ENCODE assay signal across 8 mouse cellular contexts in the genomic region with DNA sequence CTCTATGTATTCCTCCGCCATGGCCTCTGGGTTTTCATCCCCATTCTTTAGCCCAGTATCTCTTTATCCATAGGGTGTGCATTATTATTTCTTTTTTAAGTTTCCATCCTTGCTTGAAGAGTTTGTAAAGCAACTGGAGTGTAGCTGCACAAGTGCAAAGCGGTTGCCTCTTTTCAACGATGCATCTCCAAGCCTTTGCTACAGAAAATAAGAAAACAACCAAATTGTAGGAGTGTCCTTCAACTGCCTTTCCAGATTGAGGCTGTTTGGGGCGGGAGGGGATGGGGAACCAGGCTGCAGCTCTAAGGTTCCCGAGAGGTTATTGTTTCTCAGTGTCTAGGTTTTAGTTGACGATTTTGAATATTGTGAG. TPM values are rescaled to one million over a fixed set of nuclear protein-coding genes. Genes with fewer than 3 reads are reported as not detected.
DNase-seq lines count a peak whose midpoint lies in the region; ATAC-seq and TF ChIP-seq lines count a peak whose summit lies in the region.

No protein-coding gene starts in this region.

- H3K79me2 ChIP-seq in CH12.LX (replicated peaks; ENCODE audit: control insufficient read depth, extremely low read depth, insufficient read depth, poor library complexity, severe bottlenecking): peaks cover 43% of the 10 kb centered on the region

- no peak for TF ChIP-seq POLR2A in CH12.LX (IDR thresholded peaks at IDR 0.05; ENCODE audit: low read depth, low read length)

- no peak for TF ChIP-seq RAD21 in CH12.LX (IDR thresholded peaks at IDR 0.05; ENCODE audit: low read depth, low read length)

- TF ChIP-seq CTCF in CH12.LX (conservative IDR thresholded peaks at IDR 0.05 in 1 of 2, IDR thresholded peaks at IDR 0.05 in 1 of 2; ENCODE audit: low read depth in 2 of 2, low read length in 2 of 2): no peak
- no peak for TF ChIP-seq CTCF in liver, embryonic 14.5 days (IDR thresholded peaks at IDR 0.05; ENCODE audit: low read depth)

- in situ Hi-C loops in CH12.LX (cut with MboI; ENCODE audit: low pct_ligation_motif_present, low pct_unique_long_range_greater_than_20kb, low sequenced_read_pairs): no loop called here

- peak overlapping the region; percentile 72 for H3K4me2 ChIP-seq in heart, embryonic 11.5 days
- H3K4me2 ChIP-seq in CH12.LX (ENCODE audit: insufficient read depth, low read depth, poor library complexity, severe bottlenecking): 0 out of 2 replicates have a peak overlapping the region, but pooled peaks have one; percentile 21
- H3K4me2 ChIP-seq in forebrain, embryonic 13.5 days: peak overlapping the region; percentile 65
- peak overlapping the region; percentile 79 for H3K4me2 ChIP-seq in liver, embryonic 14.5 days (ENCODE audit: low read depth)

- dilution Hi-C loops in CH12.LX (cut with MboI; ENCODE audit: extremely low pct_ligation_motif_present, extremely low pct_unique_long_range_greater_than_20kb, low sequenced_read_pairs): no loop called here

- H3K9me3 ChIP-seq in heart, embryonic 11.5 days (replicated peaks; ENCODE audit: control insufficient read depth, low read length): no peaks in the 10 kb centered on the region
- no peaks in the 10 kb centered on the region for H3K9me3 ChIP-seq in CH12.LX (replicated peaks; ENCODE audit: low read length)
- no peaks in the 10 kb centered on the region for H3K9me3 ChIP-seq in forebrain, embryonic 13.5 days (replicated peaks)
- H3K9me3 ChIP-seq in liver, embryonic 14.5 days (ENCODE audit: control insufficient read depth, low read length): no peaks in the 10 kb centered on the region

- 10% methylated on average over 6 of the region's 6 CpGs for WGBS in heart, embryonic 11.5 days (ENCODE audit: insufficient replicate concordance)
- WGBS in forebrain, embryonic 13.5 days: 17% methylated on average over 6 of the region's 6 CpGs
- WGBS in liver, embryonic 14.5 days (ENCODE audit: insufficient replicate concordance): 12% methylated on average over 6 of the region's 6 CpGs

- DNase-seq in heart, postnatal 10 days: no peak
- DNase-seq in CH12.LX (ENCODE audit: extremely low read depth): no peak
- no peak for DNase-seq in liver, embryonic 14.5 days (ENCODE audit: low read depth in 3 of 3, low spot score in 3 of 3)
- no peak for DNase-seq in urinary bladder, postnatal 14 days (ENCODE audit: low spot score)
- DNase-seq in cerebellum, adult 18-20 months: no peak

- H3K36me3 ChIP-seq in heart, embryonic 11.5 days (ENCODE audit: control insufficient read depth, insufficient read depth, low read length): no peaks in the 10 kb centered on the region
- peaks cover 6 to 14% of the 10 kb centered on the region in 2 experiments for H3K36me3 ChIP-seq in CH12.LX (replicated peaks in 1 of 2; ENCODE audit: control insufficient read depth in 1 of 2, insufficient read depth in 1 of 2, low read length in 1 of 2)
- H3K36me3 ChIP-seq in forebrain, embryonic 13.5 days (ENCODE audit: poor library complexity, severe bottlenecking): 0 out of 2 replicates have a peak, but pooled peaks cover 4% of the 10 kb centered on the region
- H3K36me3 ChIP-seq in liver, embryonic 14.5 days (replicated peaks; ENCODE audit: control insufficient read depth, insufficient read depth, low read depth): peaks cover 10% of the 10 kb centered on the region

- no peak for TF ChIP-seq EP300 in CH12.LX (IDR thresholded peaks at IDR 0.05; ENCODE audit: low read length)
- TF ChIP-seq EP300 in liver, embryonic 14.5 days (IDR thresholded peaks at IDR 0.05; ENCODE audit: low read depth): no peak

- no peak for ATAC-seq in heart, embryonic 11.5 days (replicated peaks; ENCODE audit: insufficient number of reproducible peaks, low FRiP score, low TSS enrichment)
- no peak for ATAC-seq in forebrain, embryonic 13.5 days
- ATAC-seq in liver, embryonic 14.5 days (ENCODE audit: insufficient read depth): peak; percentile 33; the same call in 1 of the 2 replicates
- no peak for ATAC-seq in megakaryocyte progenitor cell, adult 5-6 weeks (replicated peaks; ENCODE audit: poor library complexity)

- peak overlapping the region; percentile 76 for H3K4me3 ChIP-seq in heart, embryonic 11.5 days (ENCODE audit: low read depth, low read length)
- peak overlapping the region; percentile 73 to 95 (median 91) for H3K4me3 ChIP-seq in CH12.LX (replicated peaks in 1 of 3; ENCODE audit: low read depth in 2 of 3, low read length in 2 of 3, poor library complexity in 1 of 3)
- peak overlapping the region; percentile 70 for H3K4me3 ChIP-seq in forebrain, embryonic 13.5 days
- H3K4me3 ChIP-seq in liver, embryonic 14.5 days (ENCODE audit: insufficient read depth in 1 of 2, low read depth in 2 of 2, low read length in 2 of 2): peak overlapping the region; percentile 77 to 99

- H3K4me1 ChIP-seq in heart, embryonic 11.5 days (ENCODE audit: control insufficient read depth, insufficient read depth, low read length): no peaks in the 10 kb centered on the region
- peaks cover 0 to 11% of the 10 kb centered on the region in 2 experiments; a peak in 1 of 4 replicates for H3K4me1 ChIP-seq in CH12.LX (ENCODE audit: control insufficient read depth in 1 of 2, insufficient read depth in 2 of 2)
- H3K4me1 ChIP-seq in forebrain, embryonic 13.5 days: peaks cover 6% of the 10 kb centered on the region
- H3K4me1 ChIP-seq in liver, embryonic 14.5 days (replicated peaks; ENCODE audit: control insufficient read depth in 2 of 2, insufficient read depth in 2 of 2, low read length in 1 of 2): peaks cover 0 to 2% of the 10 kb centered on the region in 2 experiments; a peak in 2 of 4 replicates

- peak overlapping the region; percentile 92 for H3K9ac ChIP-seq in heart, embryonic 11.5 days (ENCODE audit: low read depth, low read length)
- H3K9ac ChIP-seq in CH12.LX (ENCODE audit: insufficient read depth, low read depth): peak overlapping the region; percentile 97
- H3K9ac ChIP-seq in forebrain, embryonic 13.5 days: peak overlapping the region; percentile 85
- H3K9ac ChIP-seq in liver, embryonic 14.5 days (replicated peaks): peak overlapping the region; percentile 90

- intact Hi-C loops in heart, postnatal 10 days (cut with DNase I): no loop called here

- peaks cover 8% of the 10 kb centered on the region; the same call in 1 of the 2 replicates for H3K27me3 ChIP-seq in heart, embryonic 11.5 days (ENCODE audit: control insufficient read depth, insufficient read depth, low read length)
- H3K27me3 ChIP-seq in CH12.LX (replicated peaks): no peaks in the 10 kb centered on the region
- H3K27me3 ChIP-seq in forebrain, embryonic 13.5 days: peaks cover 5% of the 10 kb centered on the region; the same call in 1 of the 2 replicates
- no peaks in the 10 kb centered on the region; the same call in none of the 2 replicates for H3K27me3 ChIP-seq in liver, embryonic 14.5 days (ENCODE audit: control insufficient read depth, insufficient read depth, low read length)

- H3K27ac ChIP-seq in heart, embryonic 11.5 days (ENCODE audit: low read depth, low read length): peak overlapping the region; percentile 79; the same call in 1 of the 2 replicates
- no peak overlapping the region for H3K27ac ChIP-seq in CH12.LX (ENCODE audit: insufficient read depth, low read depth)
- H3K27ac ChIP-seq in forebrain, embryonic 13.5 days: peak overlapping the region; percentile 86
- peak overlapping the region; percentile 80 for H3K27ac ChIP-seq in liver, embryonic 14.5 days

TF ChIP-seq in CH12.LX, 34 proteins besides CTCF, POLR2A, EP300 and RAD21:
- TF ChIP-seq MEF2A (IDR thresholded peaks at IDR 0.05; ENCODE audit: borderline replicate concordance, low read depth, low read length) (no peak), KAT2A (IDR thresholded peaks at IDR 0.05; ENCODE audit: insufficient replicate concordance, low read length) (no peak), UBTF (IDR thresholded peaks at IDR 0.05; ENCODE audit: low read depth, low read length) (no peak), ELF1 (IDR thresholded peaks at IDR 0.05; ENCODE audit: low read depth, low read length) (no peak), TCF12 (IDR thresholded peaks at IDR 0.05; ENCODE audit: low read depth, low read length) (no peak), GABPA (IDR thresholded peaks at IDR 0.05; ENCODE audit: insufficient replicate concordance, low read depth, low read length) (no peak), MAZ (IDR thresholded peaks at IDR 0.05; ENCODE audit: low read depth, low read length) (no peak), SIN3A (IDR thresholded peaks at IDR 0.05; ENCODE audit: low read length) (no peak; the same call in 1 of the 2 replicates), ZNF384 (IDR thresholded peaks at IDR 0.05; ENCODE audit: low read depth, low read length) (no peak), MAFK (IDR thresholded peaks at IDR 0.05; ENCODE audit: insufficient replicate concordance, low read length) (no peak), MXI1 (IDR thresholded peaks at IDR 0.05; ENCODE audit: low read depth, low read length) (no peak), CHD2 (IDR thresholded peaks at IDR 0.05; ENCODE audit: low read length) (no peak), JUN (IDR thresholded peaks at IDR 0.05; ENCODE audit: insufficient read depth, low read depth, low read length) (no peak), ZKSCAN1 (IDR thresholded peaks at IDR 0.05; ENCODE audit: borderline replicate concordance, low read depth, low read length) (no peak), ETS1 (conservative IDR thresholded peaks at IDR 0.05; ENCODE audit: low read depth, low read length) (no peak), USF1 (IDR thresholded peaks at IDR 0.05; ENCODE audit: low read depth, low read length) (no peak), HCFC1 (IDR thresholded peaks at IDR 0.05; ENCODE audit: low read depth, low read length) (no peak), NELFE (IDR thresholded peaks at IDR 0.05; ENCODE audit: low read depth, low read length) (no peak), MYC (IDR thresholded peaks at IDR 0.05; ENCODE audit: low read depth, low read length) (no peak), RCOR1 (conservative IDR thresholded peaks at IDR 0.05; ENCODE audit: low read depth, low read length) (no peak)

RNA-seq across cellular contexts. Expression of gene Ogt, which starts 1.3 kb away (rescaled TPM):
- 129 and 145 TPM in 2 replicates for polyA plus RNA-seq in heart, embryonic 11.5 days (2014; fragmentation: Nextera tagmentation; extraction: Ambion mirVana)
- 10 to 100 TPM; 81.7 to 89.5 TPM for total RNA-seq in heart, postnatal 10 days (2021)
- total RNA-seq in CH12.LX (2012; rRNA removed) (49.9 and 55.4 TPM in 2 replicates), CH12.LX (2014; rRNA removed) (62.8 and 70.1 TPM in 2 replicates)
- polyA plus RNA-seq in CH12.LX (2012; ENCODE audit: insufficient read length, low read depth): 56.6 and 62.3 TPM in 2 replicates
- polyA plus RNA-seq in forebrain, embryonic 13.5 days (2015; fragmentation: Nextera tagmentation; extraction: Ambion mirVana): 182 and 193 TPM in 2 replicates
- 42.8 and 54.2 TPM in 2 replicates for polyA plus RNA-seq in liver, embryonic 14.5 days (2012; rRNA removed)
- 49.8 and 57.2 TPM in 2 replicates for polyA plus RNA-seq in liver, embryonic 14.5 days (2014; fragmentation: Nextera tagmentation; extraction: Ambion mirVana)
- total RNA-seq in megakaryocyte progenitor cell, adult 5-6 weeks (2015): 85.2 and 148 TPM in 2 replicates
- total RNA-seq in megakaryocyte progenitor cell, adult 5-6 weeks (2017): 53.9 and 80.9 TPM in 2 replicates

Comparison
In these comparisons a context has a peak if more than half of its experiments do, and no peak if none do; other contexts are left out.
1. H3K4me2 ChIP-seq: peak in every context shown above with its lines; median percentile 79 in liver, embryonic 14.5 days; 72 in heart, embryonic 11.5 days; 65 in forebrain, embryonic 13.5 days; 21 in CH12.LX.